Mouse (Mus musculus) E14TG2a.4 (cell line): ENCODE measurements at regions not wholly inside any gene's neighbourhood (a gene's known extent, or its start where the extent isn't known, plus 50 kb on each side); places are given as distances from the start of the nearest gene placed in this dataset.

Experiments used
- CTCF ChIP-seq: conservative IDR thresholded peaks from 2 replicates; pipeline ENCODE4 v1.5.1; 2014; ENCODE audit warnings: low read length
- NANOG ChIP-seq: IDR thresholded peaks from 2 replicates; pipeline ENCODE4 v1.6.1; 2014; ENCODE audit warnings: borderline replicate concordance, low read length, mixed read lengths
- POU5F1 ChIP-seq: IDR thresholded peaks from 2 replicates; pipeline ENCODE4 v1.6.1; 2014; ENCODE audit warnings: low read length, borderline replicate concordance

- TF ChIP-seq CTCF (no peak), POU5F1 (no peak), NANOG (no peak)
Measured at GRCm38 (mm10) chr4:47919576-47919975, 125.4 kb upstream of the Nr4a3 start.
